Mouse (Mus musculus) G1E-ER4 (cell line): Measurements from ENCODE around the gene Prrt4. TPM values are rescaled to one million over a fixed set of nuclear protein-coding genes. Genes with fewer than 3 reads are reported as not detected.

Source experiments
- GATA1 ChIP-seq: IDR thresholded peaks from one replicate; pipeline ENCODE4 v1.8.0; 2012; ENCODE audit warnings: low read length, inconsistent platforms
- polyA plus RNA-seq: library from polyadenylated mRNA; stranded (reverse); fragments of >175 nt; gene quantifications from 2 replicates; pipeline ENCODE4 v1.2.3, GENCODE M21; 2012

Prrt4 gene
- 0.02 TPM in 2 replicates for polyA plus RNA-seq

- no peak for TF ChIP-seq GATA1
Measured at GRCm38 (mm10) chr6:29178888-29179658, at the start of gene Prrt4. Gene Prrt4 (minus strand): TSS chr6:29179584.

GRCm38 (mm10) chr6:29215881-29216501, 36.6 kb upstream of the Prrt4 start, which contains the start of gene Impdh1:
Gene Impdh1 (minus strand): TSS chr6:29216364.
- TF ChIP-seq GATA1 = no peak

- TF ChIP-seq GATA1 = no peak
Measured at GRCm38 (mm10) chr6:29215181-29215580, 35.8 kb upstream of the Prrt4 start.

- no peak for TF ChIP-seq GATA1
Measured at GRCm38 (mm10) chr6:29214776-29215175, 35.4 kb upstream of the Prrt4 start.

- no peak for TF ChIP-seq GATA1
Measured at GRCm38 (mm10) chr6:29214245-29214644, 34.9 kb upstream of the Prrt4 start.

GRCm38 (mm10) chr6:29213436-29213835, 34.1 kb upstream of the Prrt4 start:
- TF ChIP-seq GATA1 = no peak

GRCm38 (mm10) chr6:29211806-29212492, 32.6 kb upstream of the Prrt4 start:
- no peak for TF ChIP-seq GATA1

GRCm38 (mm10) chr6:29211146-29211545, 31.8 kb upstream of the Prrt4 start:
- no peak for TF ChIP-seq GATA1

GRCm38 (mm10) chr6:29210231-29210936, 31.0 kb upstream of the Prrt4 start:
- no peak for TF ChIP-seq GATA1

- TF ChIP-seq GATA1 = no peak
Measured at GRCm38 (mm10) chr6:29208178-29208577, 28.8 kb upstream of the Prrt4 start.

GRCm38 (mm10) chr6:29207017-29207416, 27.6 kb upstream of the Prrt4 start:
- TF ChIP-seq GATA1 = no peak

GRCm38 (mm10) chr6:29206006-29206405, 26.6 kb upstream of the Prrt4 start:
- no peak for TF ChIP-seq GATA1

GRCm38 (mm10) chr6:29204932-29205614, 25.7 kb upstream of the Prrt4 start:
- no peak for TF ChIP-seq GATA1

GRCm38 (mm10) chr6:29203861-29204585, 24.6 kb upstream of the Prrt4 start:
- no peak for TF ChIP-seq GATA1
